Mouse (Mus musculus) MEL (cell line): ENCODE measurements at regions not wholly inside any gene's neighbourhood (a gene's known extent, or its start where the extent isn't known, plus 50 kb on each side); places are given as distances from the start of the nearest gene placed in this dataset.

Experiments
- DNase-seq: peaks from one replicate; pipeline ENCODE4 v3.0.0; 2011; ENCODE audit warnings: low read depth, low spot score
- H3K27ac ChIP-seq: 2 replicates; pipeline ENCODE4 v1.5.1; 2012; ENCODE audit warnings: low read depth, mild to moderate bottlenecking, control low read depth, low read length, moderate library complexity; ENCODE audit not compliant: control insufficient read depth
- H3K27me3 ChIP-seq, 2 experiments: fragments of 150-350 bp in 1 of 2; sonication (generic) in 1 of 2; 2 replicates each; pipeline ENCODE4 v1.6.1; 2012; ENCODE audit warnings: low read length in 2 of 2, mild to moderate bottlenecking in 2 of 2, improper control_type of control experiment in 1 of 2, moderate library complexity in 1 of 2; ENCODE audit not compliant: insufficient read depth in 2 of 2, control insufficient read depth in 1 of 2
- H3K36me3 ChIP-seq, 2 experiments: 2 replicates each; pipeline ENCODE4 v1.6.1; 2012 to 2014; ENCODE audit warnings: low read length in 2 of 2, improper control_type of control experiment in 1 of 2, inconsistent platforms in 1 of 2, mild to moderate bottlenecking in 1 of 2; ENCODE audit not compliant: insufficient read depth in 2 of 2, control insufficient read depth in 1 of 2
- H3K4me1 ChIP-seq, 2 experiments: fragments of 150-350 bp in 1 of 2; sonication (generic) in 1 of 2; 2 replicates each; pipeline ENCODE4 v1.6.1; 2012; ENCODE audit warnings: low read length in 2 of 2, improper control_type of control experiment in 1 of 2, mild to moderate bottlenecking in 1 of 2; ENCODE audit not compliant: insufficient read depth in 2 of 2, control insufficient read depth in 1 of 2
- H3K4me3 ChIP-seq, 2 experiments: fragments of 150-350 bp in 1 of 2; sonication (generic) in 1 of 2; 2 replicates each; pipeline ENCODE4 v1.5.1; 2012; ENCODE audit warnings: low read depth in 2 of 2, low read length in 2 of 2, mild to moderate bottlenecking in 2 of 2, moderate library complexity in 2 of 2, control low read depth in 1 of 2, improper control_type of control experiment in 1 of 2; ENCODE audit not compliant: control insufficient read depth in 1 of 2, insufficient read depth in 1 of 2
- H3K79me2 ChIP-seq: 2 replicates; pipeline ENCODE4 v1.6.1; 2012; ENCODE audit warnings: mild to moderate bottlenecking, low read length, moderate library complexity; ENCODE audit not compliant: control insufficient read depth, poor library complexity, insufficient read depth
- H3K9ac ChIP-seq: 2 replicates; pipeline ENCODE4 v1.6.1; 2012; ENCODE audit warnings: low read depth, mild to moderate bottlenecking, control low read depth, low read length, moderate library complexity; ENCODE audit not compliant: control insufficient read depth, poor library complexity, severe bottlenecking
- H3K9me3 ChIP-seq: fragments of 150-350 bp; sonication (generic); replicated peaks from 2 replicates; pipeline ENCODE4 v1.6.1; 2012; ENCODE audit warnings: mild to moderate bottlenecking, low read length, improper control_type of control experiment, moderate library complexity; ENCODE audit not compliant: insufficient read depth
- CTCF ChIP-seq, 3 experiments: IDR thresholded peaks in 2 of 3; conservative IDR thresholded peaks in 1 of 3; 2 replicates each; pipeline ENCODE4 v1.5.1; 2011 to 2012; ENCODE audit warnings: low read length in 3 of 3, low read depth in 2 of 3, mild to moderate bottlenecking in 2 of 3, improper control_type of control experiment in 1 of 3, inconsistent platforms in 1 of 3, mixed read lengths in 1 of 3, moderate library complexity in 1 of 3; ENCODE audit not compliant: control insufficient read depth in 1 of 3, insufficient read depth in 1 of 3, poor library complexity in 1 of 3, severe bottlenecking in 1 of 3
- E2F4 ChIP-seq: IDR thresholded peaks from 2 replicates; pipeline ENCODE4 v1.6.1; 2011; ENCODE audit warnings: low read depth, low read length, improper control_type of control experiment, borderline replicate concordance
- GATA1 ChIP-seq: IDR thresholded peaks from 2 replicates; pipeline ENCODE4 v1.6.1; 2011; ENCODE audit warnings: low read depth, low read length, improper control_type of control experiment
- HCFC1 ChIP-seq: IDR thresholded peaks from 2 replicates; pipeline ENCODE4 v1.6.1; 2012; ENCODE audit warnings: low read depth, mild to moderate bottlenecking, inconsistent platforms, low read length, improper control_type of control experiment, moderate library complexity
- JUND ChIP-seq: IDR thresholded peaks from 2 replicates; pipeline ENCODE4 v1.6.1; 2011; ENCODE audit warnings: low read depth, mild to moderate bottlenecking, improper control_type of control experiment, low read length
- MAFK ChIP-seq: IDR thresholded peaks from 2 replicates; pipeline ENCODE4 v1.6.1; 2011; ENCODE audit warnings: low read depth, mild to moderate bottlenecking, low read length, improper control_type of control experiment, borderline replicate concordance
- MAX ChIP-seq: IDR thresholded peaks from 2 replicates; pipeline ENCODE4 v1.6.1; 2011; ENCODE audit warnings: low read length, improper control_type of control experiment
- MAZ ChIP-seq: IDR thresholded peaks from 2 replicates; pipeline ENCODE4 v1.6.1; 2012; ENCODE audit warnings: low read depth, mild to moderate bottlenecking, inconsistent platforms, low read length, improper control_type of control experiment
- MEF2A ChIP-seq: IDR thresholded peaks from 2 replicates; pipeline ENCODE4 v1.6.1; 2014; ENCODE audit warnings: low read depth, mild to moderate bottlenecking, inconsistent platforms, low read length, improper control_type of control experiment; ENCODE audit not compliant: poor library complexity, insufficient replicate concordance, severe bottlenecking; ENCODE audit errors: extremely low read depth
- MXI1 ChIP-seq: IDR thresholded peaks from 2 replicates; pipeline ENCODE4 v1.6.1; 2011; ENCODE audit warnings: mild to moderate bottlenecking, low read depth, low read length, improper control_type of control experiment
- MYB ChIP-seq: IDR thresholded peaks from 2 replicates; pipeline ENCODE4 v1.6.1; 2011; ENCODE audit warnings: mild to moderate bottlenecking, low read depth, low read length, improper control_type of control experiment
- POLR2A ChIP-seq, 2 experiments: IDR thresholded peaks; 2 replicates each; pipeline ENCODE4 v1.6.1; 2011 to 2012; ENCODE audit warnings: low read length in 2 of 2, mild to moderate bottlenecking in 2 of 2, control low read depth in 1 of 2, improper control_type of control experiment in 1 of 2, low read depth in 1 of 2, moderate library complexity in 1 of 2; ENCODE audit not compliant: control insufficient read depth in 1 of 2, insufficient read depth in 1 of 2, poor library complexity in 1 of 2
- RAD21 ChIP-seq: IDR thresholded peaks from 2 replicates; pipeline ENCODE4 v1.6.1; 2011; ENCODE audit warnings: mild to moderate bottlenecking, low read depth, low read length, improper control_type of control experiment
- RCOR1 ChIP-seq: IDR thresholded peaks from 2 replicates; pipeline ENCODE4 v1.6.1; 2012; ENCODE audit warnings: low read depth, mild to moderate bottlenecking, inconsistent platforms, low read length, improper control_type of control experiment
- SIN3A ChIP-seq: IDR thresholded peaks from 2 replicates; pipeline ENCODE4 v1.6.1; 2012; ENCODE audit warnings: low read length, improper control_type of control experiment, inconsistent platforms
- SMC3 ChIP-seq: IDR thresholded peaks from 2 replicates; pipeline ENCODE4 v1.6.1; 2011; ENCODE audit warnings: low read depth, low read length, improper control_type of control experiment
- TAL1 ChIP-seq: IDR thresholded peaks from 2 replicates; pipeline ENCODE4 v1.6.1; 2012; ENCODE audit warnings: mild to moderate bottlenecking, inconsistent platforms, low read length, moderate library complexity, mixed read lengths
- TCF12 ChIP-seq: IDR thresholded peaks from 2 replicates; pipeline ENCODE4 v1.6.1; 2014; ENCODE audit warnings: low read depth, mild to moderate bottlenecking, inconsistent platforms, low read length, improper control_type of control experiment, moderate library complexity
- UBTF ChIP-seq: IDR thresholded peaks from 2 replicates; pipeline ENCODE4 v1.6.1; 2012; ENCODE audit warnings: low read depth, mild to moderate bottlenecking, inconsistent platforms, low read length, improper control_type of control experiment, moderate library complexity, borderline replicate concordance; ENCODE audit not compliant: insufficient read depth
- USF1 ChIP-seq: IDR thresholded peaks from 2 replicates; pipeline ENCODE4 v1.6.1; 2014; ENCODE audit warnings: low read depth, mild to moderate bottlenecking, inconsistent platforms, low read length, improper control_type of control experiment, moderate library complexity
- USF2 ChIP-seq, 2 experiments: IDR thresholded peaks; 2 replicates each; pipeline ENCODE4 v1.6.1; 2011 to 2012; ENCODE audit warnings: improper control_type of control experiment in 2 of 2, low read length in 2 of 2, borderline replicate concordance in 1 of 2, inconsistent platforms in 1 of 2, low read depth in 1 of 2, mild to moderate bottlenecking in 1 of 2; ENCODE audit not compliant: insufficient read depth in 1 of 2
- ZKSCAN1 ChIP-seq: IDR thresholded peaks from 2 replicates; pipeline ENCODE4 v1.6.1; 2012; ENCODE audit warnings: low read depth, mild to moderate bottlenecking, inconsistent platforms, low read length, improper control_type of control experiment, moderate library complexity
- ZMIZ1 ChIP-seq: IDR thresholded peaks from 2 replicates; pipeline ENCODE4 v1.6.1; 2012; ENCODE audit warnings: low read depth, mild to moderate bottlenecking, inconsistent platforms, low read length, improper control_type of control experiment, moderate library complexity
- ZNF384 ChIP-seq: IDR thresholded peaks from 2 replicates; pipeline ENCODE4 v1.6.1; 2012; ENCODE audit warnings: low read depth, mild to moderate bottlenecking, inconsistent platforms, low read length, improper control_type of control experiment

GRCm38 (mm10) chr12:109910966-109911495 is 310.9 kb upstream of the Rtl1 start:
- Histone ChIP-seq H3K9me3 (no peaks in the 10 kb centered on the region), H3K79me2 (no peaks in the 10 kb centered on the region), H3K4me3 (no peak overlapping the region), H3K4me1 (no peaks in the 10 kb centered on the region), H3K9ac (no peak overlapping the region), H3K27ac (no peak overlapping the region), H3K27me3 (no peaks in the 10 kb centered on the region), H3K36me3 (no peaks in the 10 kb centered on the region)
- DNase-seq, result no peak
- TF ChIP-seq ZNF384 (no peak), ZKSCAN1 (no peak), ZMIZ1 (no peak), MEF2A (no peak), MAZ (no peak), TAL1 (no peak), MYB (no peak), MXI1 (no peak), E2F4 (no peak), POLR2A (IDR thresholded peaks at IDR 0.05; ENCODE audit: control insufficient read depth in 1 of 2, insufficient read depth in 1 of 2, low read depth in 1 of 2, low read length in 2 of 2, poor library complexity in 1 of 2) (no peak), RAD21 (no peak), MAFK (no peak), GATA1 (no peak), CTCF (IDR thresholded peaks at IDR 0.05 in 2 of 3, conservative IDR thresholded peaks at IDR 0.05 in 1 of 3; ENCODE audit: control insufficient read depth in 1 of 3, insufficient read depth in 1 of 3, low read depth in 2 of 3, low read length in 3 of 3, poor library complexity in 1 of 3, severe bottlenecking in 1 of 3) (no peak), UBTF (no peak), USF1 (no peak), USF2 (IDR thresholded peaks at IDR 0.05; ENCODE audit: borderline replicate concordance in 1 of 2, insufficient read depth in 1 of 2, low read depth in 1 of 2, low read length in 2 of 2) (no peak), SMC3 (no peak)

GRCm38 (mm10) chr12:109911506-109911905 is 311.4 kb upstream of the Rtl1 start:
- no peaks in the 10 kb centered on the region for H3K36me3 ChIP-seq
- H3K9me3 ChIP-seq, result no peaks in the 10 kb centered on the region
- H3K4me1 ChIP-seq, result no peaks in the 10 kb centered on the region
- no peak for DNase-seq
- TF ChIP-seq TAL1 (no peak), UBTF (no peak), USF2 (IDR thresholded peaks at IDR 0.05; ENCODE audit: borderline replicate concordance in 1 of 2, insufficient read depth in 1 of 2, low read depth in 1 of 2, low read length in 2 of 2) (no peak), JUND (no peak), ZMIZ1 (no peak), POLR2A (IDR thresholded peaks at IDR 0.05; ENCODE audit: control insufficient read depth in 1 of 2, insufficient read depth in 1 of 2, low read depth in 1 of 2, low read length in 2 of 2, poor library complexity in 1 of 2) (no peak), RCOR1 (no peak), TCF12 (no peak), MAZ (no peak), CTCF (IDR thresholded peaks at IDR 0.05 in 2 of 3, conservative IDR thresholded peaks at IDR 0.05 in 1 of 3; ENCODE audit: control insufficient read depth in 1 of 3, insufficient read depth in 1 of 3, low read depth in 2 of 3, low read length in 3 of 3, poor library complexity in 1 of 3, severe bottlenecking in 1 of 3) (no peak), MXI1 (no peak), MAFK (no peak), SIN3A (no peak), MEF2A (no peak), SMC3 (no peak), HCFC1 (no peak), MYB (no peak), MAX (no peak)
- no peaks in the 10 kb centered on the region for H3K79me2 ChIP-seq
- H3K27me3 ChIP-seq, result no peaks in the 10 kb centered on the region
- H3K4me3 ChIP-seq, result no peak overlapping the region
- no peak overlapping the region for H3K27ac ChIP-seq
- H3K9ac ChIP-seq, result no peak overlapping the region
